8 mouse cellular contexts compared by ENCODE assay signal in genomic region chr6:88842731-88843151, GRCm38 (mm10). TPM values are rescaled to one million over a fixed set of nuclear protein-coding genes. Genes with fewer than 3 reads are reported as not detected.
DNase-seq lines count a peak whose midpoint lies in the region; ATAC-seq and TF ChIP-seq lines count a peak whose summit lies in the region.

No protein-coding gene starts in this region.

- TF ChIP-seq EP300 in CH12.LX (IDR thresholded peaks at IDR 0.05; ENCODE audit: low read length) = no peak
- no peak for TF ChIP-seq EP300 in heart, postnatal 0 days (IDR thresholded peaks at IDR 0.05; ENCODE audit: low read depth)

- no peak for TF ChIP-seq CTCF in CH12.LX (conservative IDR thresholded peaks at IDR 0.05 in 1 of 2, IDR thresholded peaks at IDR 0.05 in 1 of 2; ENCODE audit: low read depth in 2 of 2, low read length in 2 of 2)
- no peak for TF ChIP-seq CTCF in brain, embryonic 14.5 days (IDR thresholded peaks at IDR 0.05; ENCODE audit: borderline replicate concordance, extremely low read depth, insufficient read depth, insufficient read length)
- TF ChIP-seq CTCF in heart, postnatal 0 days (IDR thresholded peaks at IDR 0.05; ENCODE audit: low read depth) = no peak

- DNase-seq in heart, adult 11 months = no peak
- no peak for DNase-seq in CH12.LX (ENCODE audit: extremely low read depth)
- DNase-seq in brain, embryonic 14.5 days (ENCODE audit: low read depth) = peak; percentile 56
- DNase-seq in heart, postnatal 0 days (ENCODE audit: low spot score) = no peak
- DNase-seq in liver, embryonic 11.5 days (ENCODE audit: low spot score) = peak; percentile 60
- peak; percentile 63 for DNase-seq in right cerebral cortex, postnatal 14 days

- no peaks in the 10 kb centered on the region for H3K36me3 ChIP-seq in heart, embryonic 11.5 days (ENCODE audit: control insufficient read depth, insufficient read depth, low read length)
- peaks cover 20 to 25% of the 10 kb centered on the region in 2 experiments for H3K36me3 ChIP-seq in CH12.LX (replicated peaks in 1 of 2; ENCODE audit: control insufficient read depth in 1 of 2, insufficient read depth in 1 of 2, low read length in 1 of 2)
- H3K36me3 ChIP-seq in heart, postnatal 0 days (replicated peaks; ENCODE audit: control insufficient read depth, insufficient read depth, low read length) = peaks cover 22% of the 10 kb centered on the region
- H3K36me3 ChIP-seq in liver, embryonic 11.5 days (ENCODE audit: control insufficient read depth, insufficient read depth, low read length) = peaks cover 2% of the 10 kb centered on the region

- WGBS in heart, embryonic 11.5 days (ENCODE audit: insufficient replicate concordance) = under 1% methylated on average over 32 of the region's 32 CpGs
- 0% methylated on average over 31 of the region's 32 CpGs for WGBS in heart, postnatal 0 days
- 3% methylated on average over 32 of the region's 32 CpGs for WGBS in liver, embryonic 11.5 days

- peaks cover 12% of the 10 kb centered on the region for H3K4me1 ChIP-seq in heart, embryonic 11.5 days (ENCODE audit: control insufficient read depth, insufficient read depth, low read length)
- peaks cover 15 to 29% of the 10 kb centered on the region in 2 experiments for H3K4me1 ChIP-seq in CH12.LX (ENCODE audit: control insufficient read depth in 1 of 2, insufficient read depth in 2 of 2)
- peaks cover 12% of the 10 kb centered on the region for H3K4me1 ChIP-seq in heart, postnatal 0 days (ENCODE audit: control insufficient read depth, insufficient read depth)
- H3K4me1 ChIP-seq in liver, embryonic 11.5 days (replicated peaks; ENCODE audit: control insufficient read depth, insufficient read depth, low read length) = peaks cover 13% of the 10 kb centered on the region

- no peak for TF ChIP-seq POLR2A in CH12.LX (IDR thresholded peaks at IDR 0.05; ENCODE audit: low read depth, low read length)
- TF ChIP-seq POLR2A in brain, embryonic 14.5 days (IDR thresholded peaks at IDR 0.05; ENCODE audit: borderline replicate concordance, extremely low read depth, insufficient read depth, insufficient read length, poor library complexity, severe bottlenecking) = no peak

- H3K79me2 ChIP-seq in CH12.LX (replicated peaks; ENCODE audit: control insufficient read depth, extremely low read depth, insufficient read depth, poor library complexity, severe bottlenecking) = peaks cover 2% of the 10 kb centered on the region; the same call in 1 of the 2 replicates

- ATAC-seq in heart, embryonic 11.5 days (replicated peaks; ENCODE audit: insufficient number of reproducible peaks, low FRiP score, low TSS enrichment) = peak; percentile 8; the same call in 1 of the 2 replicates
- ATAC-seq in heart, postnatal 0 days (ENCODE audit: insufficient read depth, low read depth) = peak; percentile 0
- ATAC-seq in liver, embryonic 11.5 days (replicated peaks; ENCODE audit: low FRiP score) = peak; percentile 0; the same call in 1 of the 2 replicates
- ATAC-seq in monocyte, adult 5-6 weeks (replicated peaks; ENCODE audit: insufficient number of reproducible peaks, low FRiP score, low TSS enrichment, poor library complexity, severe bottlenecking) = no peak

- in situ Hi-C loops in CH12.LX (cut with MboI; ENCODE audit: low pct_ligation_motif_present, low pct_unique_long_range_greater_than_20kb, low sequenced_read_pairs) = no loop called here

- H3K27ac ChIP-seq in heart, embryonic 11.5 days (ENCODE audit: low read depth, low read length) = peak overlapping the region; percentile 84
- H3K27ac ChIP-seq in CH12.LX (ENCODE audit: insufficient read depth, low read depth) = no peak overlapping the region
- H3K27ac ChIP-seq in heart, postnatal 0 days (ENCODE audit: low read depth) = peak overlapping the region; percentile 91
- peak overlapping the region; percentile 70 for H3K27ac ChIP-seq in liver, embryonic 11.5 days (ENCODE audit: low read depth, low read length)

- H3K4me3 ChIP-seq in heart, embryonic 11.5 days (ENCODE audit: low read depth, low read length) = peak overlapping the region; percentile 84
- H3K4me3 ChIP-seq in CH12.LX (replicated peaks in 1 of 3; ENCODE audit: low read depth in 2 of 3, low read length in 2 of 3, poor library complexity in 1 of 3) = peak overlapping the region; percentile 63 to 90 (median 65)
- H3K4me3 ChIP-seq in heart, postnatal 0 days (ENCODE audit: low read depth, low read length) = peak overlapping the region; percentile 85
- H3K4me3 ChIP-seq in liver, embryonic 11.5 days (ENCODE audit: low read depth, low read length) = peak overlapping the region; percentile 84

- H3K9ac ChIP-seq in heart, embryonic 11.5 days (ENCODE audit: low read depth, low read length) = peak overlapping the region; percentile 81
- peak overlapping the region; percentile 53 for H3K9ac ChIP-seq in CH12.LX (ENCODE audit: insufficient read depth, low read depth)
- H3K9ac ChIP-seq in heart, postnatal 0 days (replicated peaks; ENCODE audit: low read depth, low read length) = peak overlapping the region; percentile 79
- H3K9ac ChIP-seq in liver, embryonic 11.5 days (ENCODE audit: low read depth, low read length) = peak overlapping the region; percentile 78

- no peaks in the 10 kb centered on the region for H3K9me3 ChIP-seq in heart, embryonic 11.5 days (replicated peaks; ENCODE audit: control insufficient read depth, low read length)
- H3K9me3 ChIP-seq in CH12.LX (replicated peaks; ENCODE audit: low read length) = no peaks in the 10 kb centered on the region
- H3K9me3 ChIP-seq in heart, postnatal 0 days (replicated peaks; ENCODE audit: control insufficient read depth, low read length) = no peaks in the 10 kb centered on the region
- H3K9me3 ChIP-seq in liver, embryonic 11.5 days (ENCODE audit: control insufficient read depth, low read length) = no peaks in the 10 kb centered on the region

- no peaks in the 10 kb centered on the region for H3K27me3 ChIP-seq in heart, embryonic 11.5 days (ENCODE audit: control insufficient read depth, insufficient read depth, low read length)
- peaks cover 3% of the 10 kb centered on the region for H3K27me3 ChIP-seq in CH12.LX (replicated peaks)
- no peaks in the 10 kb centered on the region for H3K27me3 ChIP-seq in heart, postnatal 0 days (ENCODE audit: control insufficient read depth, insufficient read depth, low read length)
- no peaks in the 10 kb centered on the region for H3K27me3 ChIP-seq in liver, embryonic 11.5 days (replicated peaks; ENCODE audit: control insufficient read depth, insufficient read depth, low read length)

- H3K4me2 ChIP-seq in heart, embryonic 11.5 days = peak overlapping the region; percentile 85
- H3K4me2 ChIP-seq in CH12.LX (ENCODE audit: insufficient read depth, low read depth, poor library complexity, severe bottlenecking) = peak overlapping the region; percentile 59
- peak overlapping the region; percentile 91 for H3K4me2 ChIP-seq in heart, postnatal 0 days (ENCODE audit: low read depth, low read length)
- H3K4me2 ChIP-seq in liver, embryonic 11.5 days = peak overlapping the region; percentile 93

- no peak for TF ChIP-seq RAD21 in CH12.LX (IDR thresholded peaks at IDR 0.05; ENCODE audit: low read depth, low read length)

- dilution Hi-C loops in CH12.LX (cut with MboI; ENCODE audit: extremely low pct_ligation_motif_present, extremely low pct_unique_long_range_greater_than_20kb, low sequenced_read_pairs) = no loop called here

RNA-seq across cellular contexts. Expression of gene Abtb1, which starts 1.0 kb away (rescaled TPM):
- polyA plus RNA-seq in heart, embryonic 11.5 days (2014; fragmentation: Nextera tagmentation; extraction: Ambion mirVana) = 16.0 and 18.2 TPM in 2 replicates
- 11.2 and 18.4 TPM in 2 replicates for total RNA-seq in CH12.LX (2012; rRNA removed)
- 13.0 and 14.9 TPM in 2 replicates for total RNA-seq in CH12.LX (2014; rRNA removed)
- 17.8 and 20.8 TPM in 2 replicates for polyA plus RNA-seq in CH12.LX (2012; ENCODE audit: insufficient read length, low read depth)
- polyA plus RNA-seq in brain, embryonic 14.5 days (2012; rRNA removed) = 61.7 and 83.6 TPM in 2 replicates
- total RNA-seq in heart, postnatal 0 days (2014; rRNA removed; ENCODE audit: low replicate concordance) = 63.9 and 88.0 TPM in 2 replicates
- 29.1 and 36.6 TPM in 2 replicates for polyA plus RNA-seq in heart, postnatal 0 days (2015; fragmentation: Nextera tagmentation; extraction: Ambion mirVana)
- 24.9 and 26.7 TPM in 2 replicates for polyA plus RNA-seq in liver, embryonic 11.5 days (2014; fragmentation: Nextera tagmentation; extraction: Ambion mirVana)
- total RNA-seq in monocyte, adult 5-6 weeks (2017) = 32.9 to 52.6 TPM (median 51.6 TPM) in 3 replicates

RNA-seq across cellular contexts. Expression of gene Podxl2, which starts 32.1 kb away (rescaled TPM):
- 26.4 and 27.2 TPM in 2 replicates for polyA plus RNA-seq in heart, embryonic 11.5 days (2014; fragmentation: Nextera tagmentation; extraction: Ambion mirVana)
- 0.34 and 0.81 TPM in 2 replicates for total RNA-seq in CH12.LX (2012; rRNA removed)
- total RNA-seq in CH12.LX (2014; rRNA removed) = 0.57 and 0.93 TPM in 2 replicates
- 0.79 TPM in 1 of 2 replicates, not detected in the other for polyA plus RNA-seq in CH12.LX (2012; ENCODE audit: insufficient read length, low read depth)
- 1,097 and 1,604 TPM in 2 replicates for polyA plus RNA-seq in brain, embryonic 14.5 days (2012; rRNA removed)
- total RNA-seq in heart, postnatal 0 days (2014; rRNA removed; ENCODE audit: low replicate concordance) = 90.9 and 101 TPM in 2 replicates
- polyA plus RNA-seq in heart, postnatal 0 days (2015; fragmentation: Nextera tagmentation; extraction: Ambion mirVana) = 60.3 and 60.8 TPM in 2 replicates
- 9.1 and 10.7 TPM in 2 replicates for polyA plus RNA-seq in liver, embryonic 11.5 days (2014; fragmentation: Nextera tagmentation; extraction: Ambion mirVana)
- total RNA-seq in monocyte, adult 5-6 weeks (2017) = not detected in 3 replicates

RNA-seq across cellular contexts. Expression of gene Mcm2, which starts 55.8 kb away (rescaled TPM):
- 119 and 138 TPM in 2 replicates for polyA plus RNA-seq in heart, embryonic 11.5 days (2014; fragmentation: Nextera tagmentation; extraction: Ambion mirVana)
- total RNA-seq in CH12.LX (2012; rRNA removed) = 130 and 153 TPM in 2 replicates
- 146 and 148 TPM in 2 replicates for total RNA-seq in CH12.LX (2014; rRNA removed)
- 148 and 207 TPM in 2 replicates for polyA plus RNA-seq in CH12.LX (2012; ENCODE audit: insufficient read length, low read depth)
- 45.7 and 74.3 TPM in 2 replicates for polyA plus RNA-seq in brain, embryonic 14.5 days (2012; rRNA removed)
- 38.8 and 49.9 TPM in 2 replicates for total RNA-seq in heart, postnatal 0 days (2014; rRNA removed; ENCODE audit: low replicate concordance)
- 25.2 and 25.6 TPM in 2 replicates for polyA plus RNA-seq in heart, postnatal 0 days (2015; fragmentation: Nextera tagmentation; extraction: Ambion mirVana)
- polyA plus RNA-seq in liver, embryonic 11.5 days (2014; fragmentation: Nextera tagmentation; extraction: Ambion mirVana) = 254 and 284 TPM in 2 replicates
- total RNA-seq in monocyte, adult 5-6 weeks (2017) = 10.9 to 27.9 TPM (median 20.2 TPM) in 3 replicates

RNA-seq across cellular contexts. Expression of gene Tpra1, which starts 59.3 kb away (rescaled TPM):
- 40.1 and 41.8 TPM in 2 replicates for polyA plus RNA-seq in heart, embryonic 11.5 days (2014; fragmentation: Nextera tagmentation; extraction: Ambion mirVana)
- total RNA-seq in CH12.LX (2012; rRNA removed) (13.3 and 16.0 TPM in 2 replicates), CH12.LX (2014; rRNA removed) (9.3 and 12.2 TPM in 2 replicates)
- 13.5 and 15.6 TPM in 2 replicates for polyA plus RNA-seq in CH12.LX (2012; ENCODE audit: insufficient read length, low read depth)
- 116 and 166 TPM in 2 replicates for polyA plus RNA-seq in brain, embryonic 14.5 days (2012; rRNA removed)
- 45.9 and 131 TPM in 2 replicates for total RNA-seq in heart, postnatal 0 days (2014; rRNA removed; ENCODE audit: low replicate concordance)
- 39.1 and 46.9 TPM in 2 replicates for polyA plus RNA-seq in heart, postnatal 0 days (2015; fragmentation: Nextera tagmentation; extraction: Ambion mirVana)
- polyA plus RNA-seq in liver, embryonic 11.5 days (2014; fragmentation: Nextera tagmentation; extraction: Ambion mirVana) = 55.1 and 56.7 TPM in 2 replicates
- 24.4 to 70.1 TPM (median 35.2 TPM) in 3 replicates for total RNA-seq in monocyte, adult 5-6 weeks (2017)

Comparison
In these comparisons a context has a peak if more than half of its experiments do, and no peak if none do; other contexts are left out.
1. DNase-seq: peak in brain, embryonic 14.5 days (single experiment), liver, embryonic 11.5 days (single experiment) and right cerebral cortex, postnatal 14 days (single experiment); none in heart, adult 11 months (single experiment), CH12.LX (single experiment) and heart, postnatal 0 days (single experiment).
2. RNA of gene Podxl2, which starts 32.1 kb away (polyA plus RNA-seq): 1,097 to 1,604 TPM in brain, embryonic 14.5 days; 60.3 to 60.8 TPM in heart, postnatal 0 days, 26.4 to 27.2 TPM in heart, embryonic 11.5 days, 9.1 to 10.7 TPM in liver, embryonic 11.5 days and 0.79 TPM in CH12.LX; every median in the first group is over 10 times any median in the second.
3. Peak in every context shown above with its lines, with median percentiles within 50 percentile points of each other: H3K4me2 ChIP-seq, H3K4me3 ChIP-seq and H3K9ac ChIP-seq.